Mouse (Mus musculus) bone marrow macrophage, adult 2 months (primary cell): Measurements from ENCODE around the gene Spdye4b.

Experiments used
- CTCF ChIP-seq: IDR thresholded peaks from 2 replicates; pipeline ENCODE4 v1.5.1; 2012; ENCODE audit warnings: low read depth, mild to moderate bottlenecking, low read length, moderate library complexity
- POLR2A ChIP-seq: IDR thresholded peaks from 2 replicates; pipeline ENCODE4 v1.6.1; 2012; ENCODE audit warnings: mild to moderate bottlenecking, low read depth, low read length, borderline replicate concordance

- no peak for TF ChIP-seq CTCF
- no peak for TF ChIP-seq POLR2A
Observed at GRCm38 (mm10) chr5:143252039-143252438, 71.2 kb downstream of the Spdye4b start.
